Mouse (Mus musculus) left cerebral cortex, postnatal 10 days (tissue): ENCODE measurements around the gene Gnai3. TPM values are rescaled to one million over a fixed set of nuclear protein-coding genes. Genes with fewer than 3 reads are reported as not detected.

Experiments
- DNase-seq, 2 experiments: peaks; one replicate each; pipeline ENCODE4 v3.0.0; 2021 to 2022; ENCODE audit warnings: low spot score in 2 of 2, mixed read lengths in 1 of 2; ENCODE audit errors: extremely low spot score in 1 of 2
- intact Hi-C: fragments of 180-260 bp; cut with DNase I; formaldehyde crosslinking; loops from one replicate; pipeline ENCODE4 v1.15.1; 2025
- total RNA-seq, 2 experiments: library from RNA; stranded (reverse); gene quantifications; 2 replicates each; pipeline ENCODE4 v1.2.3; 2021

The Gnai3 gene
- total RNA-seq, 2 experiments from 2014 or later = 46.6 to 50.9 TPM

DNA sequence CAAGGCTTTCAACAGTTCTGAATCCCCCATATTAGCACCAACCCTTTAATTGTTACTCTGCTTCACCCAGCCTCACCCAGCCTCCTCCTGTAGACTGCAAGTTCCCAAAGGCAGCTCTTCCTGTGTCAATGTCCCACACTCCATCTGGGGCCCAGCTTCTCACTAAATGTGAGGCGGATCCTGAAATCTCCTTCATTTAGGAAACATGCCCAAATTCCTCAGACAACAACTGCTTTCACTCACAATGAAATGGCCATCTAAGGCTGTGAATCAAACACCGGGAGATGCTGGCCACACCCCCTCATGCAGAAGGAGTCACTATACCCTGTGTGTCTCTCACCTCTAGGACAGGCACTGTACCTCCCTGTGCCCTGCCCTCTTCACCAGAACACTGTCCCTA is 56.0 kb downstream of the Gnai3 start:
- intact Hi-C loops = no loop called here
- no peak for DNase-seq

DNA sequence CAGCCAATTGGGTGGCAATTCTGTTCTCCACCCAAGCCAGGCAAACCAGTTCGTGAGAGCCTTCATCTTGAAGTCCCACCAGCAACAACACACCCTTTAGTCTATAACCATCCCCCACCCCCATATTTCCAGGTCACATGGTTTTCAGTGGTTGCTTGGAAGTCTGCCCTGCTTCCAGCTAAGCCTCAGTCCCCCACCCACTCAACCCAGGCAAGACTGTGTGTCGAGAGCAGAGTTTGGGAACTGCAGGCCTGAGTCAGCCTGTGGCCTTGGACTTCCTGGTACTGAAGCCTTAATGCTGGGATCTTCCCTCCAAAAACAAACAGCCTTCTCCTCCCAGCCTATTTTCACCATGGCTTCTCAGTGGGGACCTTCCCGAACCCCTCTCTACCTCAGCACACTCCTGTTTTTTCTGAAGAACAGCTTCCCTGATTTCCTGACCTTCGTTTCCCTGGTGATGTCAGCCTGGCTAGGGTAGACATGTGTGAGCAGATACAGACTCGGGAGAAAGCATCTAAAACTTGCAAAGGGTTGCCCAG is 57.0 kb downstream of the Gnai3 start:
- intact Hi-C loops = no loop called here
- no peak for DNase-seq

DNA sequence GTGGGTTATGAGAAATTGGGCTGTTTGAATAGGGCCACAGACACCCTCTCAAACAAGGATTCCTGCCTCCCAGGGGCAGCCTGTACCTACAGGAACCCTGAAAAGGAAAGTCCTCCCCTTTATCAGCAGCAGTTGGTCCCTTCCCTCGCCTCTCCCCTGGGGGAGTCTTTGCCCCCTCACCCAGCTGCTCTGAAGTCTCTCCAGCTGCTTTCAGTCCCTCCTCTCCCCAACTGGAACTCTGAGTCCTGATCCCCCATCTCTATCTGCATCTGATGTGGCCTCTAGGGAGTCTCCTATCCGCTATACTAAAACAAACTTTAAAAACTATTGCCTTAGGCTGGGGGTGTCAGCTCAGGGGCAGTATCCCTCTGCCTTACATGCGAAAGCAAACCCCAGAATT is 58.6 kb downstream of the Gnai3 start:
- no peak for DNase-seq
- intact Hi-C loops = no loop called here

DNA sequence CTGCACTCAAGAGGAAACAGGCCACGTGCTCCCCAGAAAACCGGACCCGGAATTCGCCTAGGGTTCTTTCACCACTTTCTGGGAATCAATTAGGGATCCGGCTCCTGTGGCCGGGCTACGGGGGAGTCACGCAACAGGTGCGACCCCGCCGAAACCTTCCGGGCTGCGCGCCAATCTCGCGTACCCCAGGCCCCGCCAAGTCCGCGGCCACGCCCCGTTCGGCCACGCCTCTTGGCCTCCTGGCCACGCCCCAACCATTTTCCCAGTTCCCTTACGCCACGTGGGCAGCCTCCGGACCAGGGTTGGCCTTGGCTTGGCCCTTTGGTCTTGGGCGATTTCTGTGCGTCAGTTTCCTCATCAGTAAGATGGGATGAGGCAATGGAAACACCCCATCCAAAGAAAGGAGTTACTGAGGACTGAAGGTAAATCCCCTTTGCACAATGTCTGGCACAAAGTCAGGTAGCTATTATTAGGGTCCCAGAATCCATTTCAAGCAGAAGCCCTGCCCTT is 59.4 kb downstream of the Gnai3 start, which contains the start of gene Ampd2:
Gene Ampd2, minus strand, starts transcription at position 182 of the 510 bp plus-strand sequence.
- peak; percentile 29 to 85 for DNase-seq
- intact Hi-C loops = no loop called here

DNA sequence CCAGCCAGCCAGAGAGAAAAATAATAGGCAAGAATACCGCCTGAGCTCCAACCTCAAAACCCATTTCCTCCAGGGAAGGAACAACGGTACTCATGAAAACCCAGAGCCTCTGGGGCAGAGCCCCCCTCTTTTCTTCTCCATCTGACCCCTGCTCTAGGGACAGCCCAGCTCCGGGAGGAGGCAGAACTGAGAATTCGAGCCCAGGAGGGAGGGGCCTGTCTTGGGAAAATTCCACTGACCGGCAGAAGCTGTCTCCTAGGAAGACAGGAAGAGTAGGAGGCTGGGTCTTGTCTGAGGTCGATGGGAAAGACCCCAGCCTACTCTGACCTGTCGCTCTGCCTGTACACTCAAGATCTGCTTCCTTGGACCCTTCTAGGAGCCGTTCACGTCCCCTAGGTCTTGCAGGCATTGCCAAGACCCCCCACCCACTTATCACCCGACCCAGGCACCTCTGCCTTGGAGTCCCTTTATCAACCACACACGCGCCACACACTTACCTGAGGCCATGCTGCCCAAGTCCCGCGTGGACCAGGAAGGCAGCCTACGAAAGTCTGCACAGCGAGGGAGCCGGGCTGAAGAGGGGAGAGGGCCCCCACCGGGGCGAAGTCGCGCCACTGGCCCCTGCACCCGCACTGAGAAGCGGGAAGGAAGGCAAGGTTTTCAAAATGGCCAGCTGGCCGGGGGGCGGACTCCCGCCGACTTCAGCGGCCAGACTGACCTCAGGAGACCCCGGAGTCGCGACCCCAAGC is 60.1 kb downstream of the Gnai3 start:
- DNase-seq = peak; percentile 53 to 87
- intact Hi-C loops = no loop called here

DNA sequence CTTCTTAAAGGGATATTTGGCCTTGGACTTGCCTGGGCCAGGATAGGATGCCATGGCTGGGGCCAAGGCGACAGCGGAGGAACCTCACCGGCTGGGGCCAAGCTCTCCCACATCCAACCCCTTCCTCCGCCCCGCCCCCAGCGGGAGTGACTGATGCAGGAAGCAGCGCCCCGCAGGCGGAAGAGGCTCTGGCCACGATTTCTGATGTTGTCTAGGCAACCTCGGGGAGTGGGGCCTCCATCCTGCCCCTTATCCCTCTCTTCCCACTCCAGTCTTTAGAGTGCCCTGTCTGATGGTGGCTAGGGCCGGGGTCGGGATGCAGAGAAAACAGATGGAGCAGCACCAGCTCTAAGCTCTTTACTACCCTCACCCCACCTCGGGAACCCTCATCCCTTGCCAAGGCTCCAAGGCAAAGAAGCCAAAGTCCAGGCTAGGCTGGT is 60.6 kb downstream of the Gnai3 start:
- peak; percentile 88 to 98 for DNase-seq
- intact Hi-C loops = no loop called here

DNA sequence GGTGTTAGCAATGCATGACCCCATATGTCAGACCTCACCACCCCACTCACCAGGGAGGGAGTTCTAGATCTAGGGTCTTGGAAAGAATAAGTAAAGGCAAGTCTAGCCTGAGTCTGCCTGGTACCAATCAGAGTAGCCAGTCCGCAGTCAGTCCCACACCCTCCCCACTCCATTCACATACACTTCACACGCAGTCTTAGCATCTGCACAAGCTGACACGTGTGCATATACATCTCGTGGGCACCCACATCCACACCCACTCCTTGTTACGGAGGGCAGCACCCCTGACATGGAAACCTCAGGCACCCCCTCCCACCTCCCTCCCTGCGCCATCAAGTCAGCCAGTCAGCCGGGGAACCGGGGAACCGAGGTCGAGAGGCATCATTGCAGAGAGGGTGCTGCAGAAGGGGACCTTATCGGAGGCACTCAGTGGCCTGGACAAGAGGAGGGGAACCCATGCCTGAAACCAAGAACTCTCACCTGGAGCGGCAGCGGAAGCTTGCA is 61.1 kb downstream of the Gnai3 start:
- no peak for DNase-seq
- intact Hi-C loops = no loop called here

DNA sequence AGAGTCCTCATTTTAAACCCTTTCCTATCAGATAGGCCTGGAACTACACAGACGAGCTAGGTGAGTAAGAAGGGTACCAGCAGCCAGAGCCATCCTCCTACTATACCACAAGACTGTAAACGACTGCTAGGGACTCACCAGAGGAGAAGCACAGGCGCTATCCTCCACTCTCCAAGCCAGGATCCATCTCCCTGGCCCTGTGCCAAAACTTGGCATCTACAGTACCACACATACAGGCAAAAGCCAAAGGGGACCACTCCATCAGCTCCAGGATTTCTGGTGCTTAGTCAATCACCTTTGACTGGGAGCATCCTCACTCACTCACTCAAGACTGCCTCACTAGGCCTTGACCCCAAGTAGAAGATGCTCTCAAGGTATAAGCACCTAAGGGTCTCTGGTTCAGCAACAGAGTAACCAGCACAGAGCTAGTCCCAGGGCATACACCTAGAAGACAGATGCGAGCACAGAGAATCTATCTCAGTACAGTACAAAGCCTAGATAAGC is 62.0 kb downstream of the Gnai3 start:
- intact Hi-C loops = no loop called here
- DNase-seq = peak in 1 of 2 experiments; percentile 61

DNA sequence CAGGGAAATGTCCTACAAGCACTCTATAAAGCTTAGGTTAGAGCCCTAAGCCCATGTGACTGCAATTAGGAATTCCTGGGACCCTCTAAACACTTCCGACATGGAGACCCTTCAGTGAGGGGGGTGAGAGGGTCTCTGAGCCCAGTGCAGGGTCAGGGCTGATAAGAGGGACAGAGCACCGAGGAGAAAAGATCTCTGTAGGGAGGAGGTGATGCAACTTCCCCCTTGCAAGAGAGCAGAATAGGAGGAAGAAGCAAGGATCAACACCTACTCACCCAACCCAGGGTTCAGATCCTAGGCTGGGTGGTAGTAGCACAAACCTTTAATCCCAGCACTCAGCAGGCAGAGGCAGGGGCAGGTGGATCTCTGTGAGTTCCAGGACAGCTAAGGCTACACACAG is 62.8 kb downstream of the Gnai3 start:
- intact Hi-C loops = no loop called here
- DNase-seq = no peak

DNA sequence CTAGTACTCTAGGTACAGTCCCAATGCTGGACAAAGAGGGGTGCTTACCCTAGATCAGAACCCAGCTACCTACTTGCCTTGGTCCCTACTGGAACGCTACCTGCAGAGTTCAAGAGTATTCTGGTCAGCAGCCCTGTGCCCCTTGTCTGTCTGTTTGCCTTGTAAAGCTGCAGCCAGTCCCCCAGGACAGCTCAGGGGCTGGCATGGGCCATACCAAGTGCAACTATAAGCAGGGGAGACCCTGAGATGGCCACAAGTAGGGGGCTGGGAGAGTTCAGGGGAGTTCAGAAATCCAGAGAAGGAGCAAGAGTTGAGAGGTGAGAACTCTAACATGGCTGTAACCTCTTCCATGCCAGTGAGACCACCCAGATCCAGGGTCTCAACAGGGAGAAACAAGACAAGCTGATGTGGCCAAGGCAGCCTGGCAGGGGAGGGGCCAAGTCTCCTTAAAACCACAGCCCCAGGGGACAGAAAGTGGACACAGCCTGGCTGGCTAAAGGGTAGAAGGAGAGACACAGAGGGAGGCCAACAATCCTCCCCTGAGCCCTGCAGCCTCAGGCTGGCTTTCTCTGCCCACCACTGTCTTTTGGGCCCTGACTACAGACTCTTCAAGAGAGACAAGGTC is 63.6 kb downstream of the Gnai3 start:
- intact Hi-C loops = no loop called here
- DNase-seq = no peak

DNA sequence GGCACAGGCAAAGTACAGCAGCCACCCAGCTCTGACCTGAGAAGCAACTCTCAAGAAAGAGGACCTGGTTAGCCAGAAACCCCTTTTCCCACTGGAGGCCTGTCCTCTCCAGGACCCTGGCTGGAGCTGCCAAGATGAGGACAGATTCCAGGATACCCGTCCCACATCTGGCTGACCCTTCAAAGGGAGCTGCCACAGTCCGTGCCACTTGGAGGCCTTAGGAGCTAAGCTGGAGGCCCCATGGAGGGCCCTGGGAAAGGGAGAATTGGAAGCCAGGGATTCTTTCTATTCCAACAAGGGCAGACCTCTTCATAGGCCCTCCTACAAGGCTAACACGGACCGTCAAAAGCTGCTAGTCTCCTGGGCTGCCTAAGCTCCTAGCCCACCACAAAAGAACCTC is 64.3 kb downstream of the Gnai3 start:
- no peak for DNase-seq
- intact Hi-C loops = no loop called here

DNA sequence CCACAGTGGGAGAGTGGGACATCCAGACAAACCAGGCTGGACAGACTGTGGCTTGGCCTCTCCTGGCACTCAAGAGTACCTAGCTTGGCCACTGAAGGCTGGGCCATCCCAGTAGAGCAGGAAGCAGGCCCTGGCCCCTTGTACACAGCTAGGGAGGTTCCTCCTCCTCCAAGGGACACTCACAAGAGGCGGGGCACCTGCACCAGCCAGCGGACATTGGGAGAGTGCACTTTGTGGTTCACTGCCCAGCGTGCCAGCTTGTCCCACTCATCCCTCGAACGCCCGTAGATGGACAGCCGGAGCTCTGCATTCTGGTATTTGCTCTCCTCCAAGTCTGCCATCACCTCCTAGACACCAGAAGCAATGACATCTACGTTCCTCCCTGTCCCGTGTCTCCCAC is 69.1 kb downstream of the Gnai3 start:
- no peak for DNase-seq
- intact Hi-C loops = no loop called here

DNA sequence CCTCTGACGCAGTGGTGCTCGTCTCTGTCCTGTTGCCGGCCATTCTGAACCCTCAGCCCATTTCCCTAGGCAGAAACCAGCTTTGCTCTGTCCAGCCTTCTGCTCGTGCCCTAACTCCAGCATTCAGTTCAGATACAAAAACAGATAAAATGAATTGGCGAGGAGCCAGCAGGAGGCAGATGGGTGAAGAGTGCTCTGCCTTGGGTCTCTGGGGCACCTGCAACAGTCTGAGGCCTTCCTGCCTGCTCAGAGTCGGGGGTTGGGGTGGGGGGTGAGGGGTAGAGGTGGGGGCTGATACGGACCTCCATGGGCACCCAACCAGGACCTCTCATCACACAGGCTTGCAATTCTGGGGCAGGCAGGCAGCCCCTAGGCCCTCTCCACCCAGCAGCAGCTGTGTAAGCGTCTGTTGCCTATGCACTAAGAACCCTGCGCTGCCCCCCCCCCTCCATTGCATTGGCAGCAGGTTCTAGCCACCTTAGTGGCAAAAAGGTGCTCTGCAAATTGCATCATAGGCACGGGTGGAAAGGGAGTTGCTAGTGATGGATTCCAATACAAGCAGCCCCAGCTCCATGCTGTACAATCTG is 72.9 kb downstream of the Gnai3 start:
- no peak for DNase-seq
- intact Hi-C loops = loop anchor here (5.0 kb wide), 1 partner anchor 74 kb away; the partner anchor contains the start of gene Gnai3

DNA sequence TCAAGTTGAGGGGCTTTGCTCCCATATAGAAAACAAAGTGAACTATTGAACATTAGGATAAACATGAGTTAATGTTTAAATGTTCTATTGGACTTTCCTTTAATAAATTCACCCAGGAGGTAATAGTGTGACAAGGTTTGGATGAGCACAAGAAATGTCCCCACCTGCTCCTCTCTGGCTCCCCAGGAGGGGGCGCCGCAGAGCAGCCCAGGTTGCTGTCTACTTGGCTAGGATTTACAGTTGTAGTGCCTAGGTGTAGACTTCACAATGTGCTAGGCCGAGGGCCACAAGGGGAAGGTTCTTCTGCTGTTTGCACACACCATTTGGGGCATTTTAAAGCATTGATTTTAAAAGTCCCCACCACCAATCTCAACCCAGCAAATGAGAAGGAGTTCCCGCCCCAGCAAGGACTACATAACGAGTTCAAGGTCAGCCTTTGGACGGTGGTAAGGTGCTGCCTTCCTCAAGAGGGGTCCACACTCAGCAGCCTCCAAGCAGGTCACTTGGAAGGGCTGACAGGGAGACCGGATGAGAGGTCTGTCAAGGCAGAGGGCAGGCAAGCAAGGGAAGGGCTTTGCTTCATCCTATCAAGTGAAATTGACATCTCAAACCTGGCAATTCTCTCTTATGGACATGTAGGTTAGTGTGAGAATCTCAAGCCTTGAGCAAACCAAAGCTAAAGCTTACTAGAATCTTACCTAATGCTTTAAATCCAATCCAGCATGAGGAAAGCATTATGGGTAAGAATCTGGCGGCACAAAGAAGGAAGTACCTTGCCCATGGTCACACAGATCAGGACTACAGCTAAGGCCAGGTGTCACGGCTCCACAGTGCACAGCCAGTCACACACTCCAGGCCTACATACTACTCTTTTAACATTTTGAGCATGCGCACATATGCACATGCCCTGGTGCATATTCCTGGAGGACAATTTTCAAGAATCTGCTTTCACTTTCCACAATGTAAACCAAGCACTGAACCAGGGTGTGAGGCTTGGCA is 75.4 kb downstream of the Gnai3 start:
- DNase-seq = peak in 1 of 2 experiments; percentile 66
- intact Hi-C loops = loop anchor here (5.0 kb wide), 1 partner anchor 77 kb away; the partner anchor contains the start of gene Gnai3

DNA sequence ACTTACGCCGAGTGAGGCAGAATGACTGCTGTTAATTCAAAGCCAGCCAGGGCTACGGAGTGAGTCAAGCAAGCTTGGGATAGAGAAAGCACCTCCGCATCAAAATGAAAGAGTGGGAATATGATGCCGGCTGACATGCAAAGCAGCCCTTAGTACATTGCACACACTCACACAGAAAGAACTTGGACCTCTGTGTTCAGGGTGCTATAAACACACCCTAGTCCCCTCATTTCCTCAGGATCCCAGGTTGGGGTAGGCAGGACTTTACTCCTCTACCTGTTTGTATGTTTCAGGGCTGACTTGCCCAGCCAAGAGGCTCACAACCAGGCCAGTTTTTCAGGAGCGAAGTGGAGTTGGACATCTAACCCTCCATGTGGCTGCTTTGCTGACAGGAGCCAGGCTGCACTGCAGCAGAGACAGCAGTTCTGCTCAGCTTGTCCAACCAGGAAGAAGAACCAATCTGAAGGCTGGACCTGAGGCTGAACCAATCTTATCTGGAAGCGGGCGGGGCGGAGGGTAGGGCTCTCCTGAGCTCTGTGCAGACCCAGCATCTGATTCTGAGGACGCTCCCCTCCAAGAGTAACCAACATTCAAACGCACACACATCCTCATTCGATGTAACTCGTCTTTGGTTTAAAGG is 76.6 kb downstream of the Gnai3 start:
- intact Hi-C loops = no loop called here
- no peak for DNase-seq

DNA sequence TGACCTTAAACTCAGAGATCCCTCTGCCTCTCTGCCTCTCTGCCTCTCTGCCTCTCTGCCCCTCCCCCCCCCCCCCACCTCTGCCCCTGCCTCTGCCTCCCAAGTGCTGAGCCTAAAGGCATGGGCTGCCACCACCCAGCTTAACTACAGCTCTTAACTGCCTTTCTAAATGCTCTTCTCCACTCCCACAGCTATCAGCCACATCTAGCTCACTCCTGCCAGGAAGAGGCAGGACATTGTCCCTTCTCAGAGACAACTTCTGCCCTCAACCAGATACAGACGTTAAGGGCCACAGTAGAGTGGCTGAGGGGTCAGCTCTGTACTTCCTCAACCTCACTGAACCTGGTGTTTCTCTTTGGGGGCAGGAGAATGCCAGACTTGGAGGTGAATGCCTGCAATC is 77.1 kb downstream of the Gnai3 start:
- DNase-seq = no peak
- intact Hi-C loops = no loop called here

DNA sequence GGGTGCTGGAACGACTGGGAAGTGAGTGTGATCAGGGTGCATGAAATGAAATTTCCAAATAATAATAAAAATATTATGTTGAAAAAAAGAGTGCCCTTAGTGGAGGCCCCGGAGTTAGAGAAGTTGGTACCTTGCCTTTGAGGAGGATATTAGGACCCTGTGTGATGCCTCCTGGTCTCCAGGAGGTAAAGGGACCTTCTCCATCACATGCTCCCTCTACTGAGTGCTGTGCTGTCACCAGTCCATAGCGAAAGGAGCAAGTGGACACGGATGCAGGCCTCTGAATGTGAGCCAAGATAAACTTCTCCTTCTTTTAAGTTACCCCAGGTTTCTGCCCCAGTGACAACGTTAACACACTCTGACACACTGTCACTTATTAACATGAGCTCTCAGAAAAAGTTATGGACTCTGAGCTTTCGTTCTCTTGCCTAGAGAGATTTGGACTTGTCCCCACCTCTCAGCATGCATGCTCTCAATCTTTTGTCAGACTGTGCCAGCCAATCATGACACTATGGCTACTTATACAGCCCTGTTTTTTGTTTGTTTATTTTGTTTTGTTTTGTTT is 78.5 kb downstream of the Gnai3 start:
- intact Hi-C loops = no loop called here
- no peak for DNase-seq
